Mouse (Mus musculus): Measurements from ENCODE around the gene Gm11596.

- TF ChIP-seq CTCF (IDR thresholded peaks at IDR 0.05; ENCODE audit: insufficient read depth, low read length) (no peak), POLR2A (IDR thresholded peaks at IDR 0.05; ENCODE audit: borderline replicate concordance, extremely low read depth, low read depth, low read length) (no peak)
Measured at GRCm38 (mm10) chr11:99743985-99744384, 49.3 kb downstream of the Gm11596 start.
